Mouse (Mus musculus) urinary bladder, postnatal 0 days (tissue): Measurements from ENCODE around the gene Gm6358. TPM values are rescaled to one million over a fixed set of nuclear protein-coding genes. Genes with fewer than 3 reads are reported as not detected.

ENCODE experiments used
- polyA plus RNA-seq: library from polyadenylated mRNA; unstranded; fragments of >200 nt; fragmentation: Nextera tagmentation; extraction: Ambion mirVana; gene quantifications from 2 replicates; pipeline ENCODE4 v1.2.1, GENCODE M21; 2015

Gene Gm6358
- polyA plus RNA-seq: not detected in 2 replicates

DNA sequence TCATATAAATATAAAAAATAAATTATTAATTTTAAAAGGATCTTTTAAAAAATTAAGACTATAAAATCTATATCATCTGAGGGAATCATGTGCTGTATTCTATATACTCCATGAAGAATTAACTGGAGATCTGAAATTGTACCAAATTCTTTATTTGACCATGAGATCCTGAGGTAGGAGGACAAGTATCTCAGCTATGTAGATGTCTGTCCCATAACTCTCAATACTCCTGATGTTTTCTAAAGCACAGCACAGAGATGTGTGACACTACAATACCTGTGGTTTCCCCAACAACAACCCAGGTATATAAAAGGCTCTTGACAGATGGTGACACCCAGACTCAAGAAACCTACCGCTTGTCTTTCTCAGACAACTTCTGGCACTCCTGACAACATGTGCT is at the start of gene Gm6358:
Gene Gm6358, plus strand, starts transcription at position 301 of the 400 bp plus-strand sequence.

GRCm38 (mm10) chr16:89150786-89151185 is 10.1 kb downstream of the Gm6358 start, which contains the start of gene Gm10061:
Gene Gm10061 (plus strand): TSS chr16:89151086.

GRCm38 (mm10) chr16:89157652-89158051 is 17.0 kb downstream of the Gm6358 start, which contains the start of gene Gm9789:
Gene Gm9789 (plus strand): TSS chr16:89157952.

GRCm38 (mm10) chr16:89169190-89169589 is 28.5 kb downstream of the Gm6358 start, which contains the start of gene Gm7735:
Gene Gm7735 (plus strand): TSS chr16:89169490.

GRCm38 (mm10) chr16:89174435-89174834 is 33.8 kb downstream of the Gm6358 start, which contains the start of gene 1110057P08Rik:
Gene 1110057P08Rik (plus strand): TSS chr16:89174735.

Other genes with a start within 250 kb of the Gm6358 start
- not detected in 2 replicates for gene Krtap19-5, start 244.4 kb upstream of the Gm6358 start, polyA plus RNA-seq
- not detected in 2 replicates for gene Krtap19-9b, start 208.6 kb upstream of the Gm6358 start, polyA plus RNA-seq
- not detected in 2 replicates for gene Krtap16-3, start 178.0 kb upstream of the Gm6358 start, polyA plus RNA-seq
- not detected in 2 replicates for gene Krtap22-2, start 130.1 kb upstream of the Gm6358 start, polyA plus RNA-seq
- not detected in 2 replicates for gene Gm10229, start 125.6 kb upstream of the Gm6358 start, polyA plus RNA-seq
- not detected in 2 replicates for gene Krtap6-1, start 109.2 kb upstream of the Gm6358 start, polyA plus RNA-seq
- gene Gm10228, start 99.4 kb upstream of the Gm6358 start, polyA plus RNA-seq: not detected in 2 replicates
- not detected in 2 replicates for gene Krtap6-5, start 93.0 kb upstream of the Gm6358 start, polyA plus RNA-seq
- not detected in 2 replicates for gene 1110025L11Rik, start 76.8 kb upstream of the Gm6358 start, polyA plus RNA-seq
- gene Krtap6-3, start 56.8 kb upstream of the Gm6358 start, polyA plus RNA-seq: not detected in 2 replicates
- not detected in 2 replicates for gene Gm10061, start 10.2 kb downstream of the Gm6358 start, polyA plus RNA-seq
- gene Gm9789, start 17.1 kb downstream of the Gm6358 start, polyA plus RNA-seq: not detected in 2 replicates
- not detected in 2 replicates for gene Gm7735, start 28.6 kb downstream of the Gm6358 start, polyA plus RNA-seq
- gene 1110057P08Rik, start 33.9 kb downstream of the Gm6358 start, polyA plus RNA-seq: not detected in 2 replicates
- not detected in 2 replicates for gene Krtap20-2, start 65.0 kb downstream of the Gm6358 start, polyA plus RNA-seq